Mouse (Mus musculus) myocyte (in vitro differentiated cells): ENCODE data around the gene Gadd45b.
A peak's percentile ranks its signal among the peaks of the same experiment; 100 is the strongest.

Experiments
- MYOD1 ChIP-seq, 3 experiments: IDR thresholded peaks; one replicate each; pipeline ENCODE4 v1.6.1; 2011; ENCODE audit warnings: control low read depth in 2 of 3, low read depth in 2 of 3, mild to moderate bottlenecking in 2 of 3, moderate library complexity in 1 of 3; ENCODE audit not compliant: insufficient read length in 2 of 3, control insufficient read depth in 1 of 3
- POLR2A ChIP-seq: IDR thresholded peaks from one replicate; pipeline ENCODE4 v1.6.1; 2011; ENCODE audit warnings: low read depth, mild to moderate bottlenecking, control low read depth, moderate library complexity; ENCODE audit not compliant: insufficient read length
- TCF12 ChIP-seq: IDR thresholded peaks from one replicate; pipeline ENCODE4 v1.6.1; 2011; ENCODE audit warnings: mild to moderate bottlenecking, control low read depth; ENCODE audit not compliant: poor library complexity, insufficient read depth, severe bottlenecking

- no peak for TF ChIP-seq POLR2A
- TF ChIP-seq TCF12, result peak; percentile 15
- peak in 2 of 3 experiments; percentile 80 to 94 for TF ChIP-seq MYOD1 (IDR thresholded peaks at IDR 0.05; ENCODE audit: control insufficient read depth in 1 of 3, insufficient read length in 2 of 3, low read depth in 2 of 3)
These were observed 8.0 kb upstream of the Gadd45b start for GRCm38 (mm10) chr10:80921923-80922322.
